Mouse (Mus musculus) limb, embryonic 12.5 days (tissue): Measurements from ENCODE around the gene Olfr1340. TPM values are rescaled to one million over a fixed set of nuclear protein-coding genes. Genes with fewer than 3 reads are reported as not detected.

Experiments
- ATAC-seq: fragments of 200-750 bp; cut with Nextera tagmentation; 2 replicates; pipeline ENCODE4 v1.8.0; 2017; ENCODE audit warnings: low read depth, moderate TSS enrichment; ENCODE audit not compliant: insufficient number of reproducible peaks, insufficient read depth, low FRiP score, low TSS enrichment
- H3K27ac ChIP-seq: fragments of 300-500 bp; sonication (generic); 2 replicates; pipeline ENCODE4 v1.5.1; 2016; ENCODE audit warnings: mild to moderate bottlenecking, moderate library complexity
- H3K27me3 ChIP-seq: fragments of 300-500 bp; sonication (generic); 2 replicates; pipeline ENCODE4 v1.6.1; 2016; ENCODE audit warnings: mild to moderate bottlenecking, moderate library complexity
- H3K36me3 ChIP-seq: fragments of 300-500 bp; sonication (generic); 2 replicates; pipeline ENCODE4 v1.6.1; 2016; ENCODE audit warnings: mild to moderate bottlenecking, moderate library complexity
- H3K4me1 ChIP-seq: fragments of 300-500 bp; sonication (generic); replicated peaks from 2 replicates; pipeline ENCODE4 v1.6.1; 2016
- H3K4me2 ChIP-seq: fragments of 300-500 bp; sonication (generic); 2 replicates; pipeline ENCODE4 v1.6.1; 2016; ENCODE audit warnings: mild to moderate bottlenecking, moderate library complexity
- H3K4me3 ChIP-seq: fragments of 300-500 bp; sonication (generic); replicated peaks from 2 replicates; pipeline ENCODE4 v1.5.1; 2016; ENCODE audit warnings: mild to moderate bottlenecking
- H3K9ac ChIP-seq: fragments of 300-500 bp; sonication (generic); replicated peaks from 2 replicates; pipeline ENCODE4 v1.6.1; 2016; ENCODE audit warnings: mild to moderate bottlenecking, moderate library complexity
- H3K9me3 ChIP-seq: fragments of 300-500 bp; sonication (generic); 2 replicates; pipeline ENCODE4 v1.6.1; 2016; ENCODE audit warnings: mild to moderate bottlenecking, moderate library complexity
- WGBS: fragments of 180-500 bp; shearing (Covaris S2); methylation state at CpG from one replicate; pipeline ENCODE4 v1.1.7; 2016; 5-methylcytosine and 5-hydroxymethylcytosine counted together
- polyA plus RNA-seq: library from polyadenylated mRNA; unstranded; fragments of >200 nt; fragmentation: Nextera tagmentation; extraction: Ambion mirVana; gene quantifications from 2 replicates; pipeline ENCODE4 v1.2.1, GENCODE M21; 2016

The Olfr1340 gene
- polyA plus RNA-seq, 1 experiment from 2014 or later = not detected

GRCm38 (mm10) chr4:118741881-118742280 lies 21.9 kb downstream of the Olfr1340 start:
- Histone ChIP-seq H3K36me3 (no peaks in the 10 kb centered on the region), H3K4me2 (no peak overlapping the region), H3K9ac (no peak overlapping the region), H3K9me3 (peaks cover 8% of the 10 kb centered on the region), H3K27me3 (peaks cover 27% of the 10 kb centered on the region), H3K4me3 (no peak overlapping the region), H3K4me1 (no peaks in the 10 kb centered on the region), H3K27ac (no peak overlapping the region)
- WGBS = 12% methylated on average over 16 of the region's 16 CpGs
- ATAC-seq = no peak

GRCm38 (mm10) chr4:118758637-118759036 lies 38.7 kb downstream of the Olfr1340 start, which contains the start of gene Olfr1338:
Olfr1338 (minus strand) TSS chr4:118758737.
- Histone ChIP-seq H3K4me1 (no peaks in the 10 kb centered on the region), H3K27me3 (no peaks in the 10 kb centered on the region), H3K9ac (no peak within 1 kb of the TSS), H3K27ac (no peak within 1 kb of the TSS), H3K4me3 (no peak within 1 kb of the TSS), H3K9me3 (no peaks in the 10 kb centered on the region), H3K36me3 (no peaks in the 10 kb centered on the region), H3K4me2 (no peak within 1 kb of the TSS)
- no peak for ATAC-seq
- whole genome bisulfite sequencing = 87% methylated on average over 1 of the region's 1 CpGs

Other genes starting within 250 kb of the Olfr1340 start
- gene Tie1, start 230.1 kb upstream of the Olfr1340 start, polyA plus RNA-seq = 16.6 and 18.4 TPM in 2 replicates
- 0.73 and 1.6 TPM in 2 replicates for gene 2610528J11Rik, start 193.1 kb upstream of the Olfr1340 start, polyA plus RNA-seq
- 0.58 and 1.2 TPM in 2 replicates for gene Tmem125, start 176.1 kb upstream of the Olfr1340 start, polyA plus RNA-seq
- gene Cfap57, start 99.4 kb upstream of the Olfr1340 start, polyA plus RNA-seq = 0.23 and 0.45 TPM in 2 replicates
- 158 and 159 TPM in 2 replicates for gene Ebna1bp2, start 99.3 kb upstream of the Olfr1340 start, polyA plus RNA-seq
- not detected in 2 replicates for gene Olfr62, start 61.2 kb upstream of the Olfr1340 start, polyA plus RNA-seq
- gene Olfr1342, start 27.4 kb upstream of the Olfr1340 start, polyA plus RNA-seq = 0.13 TPM in 1 of 2 replicates, not detected in the other
- not detected in 2 replicates for gene Olfr1341, start 16.6 kb upstream of the Olfr1340 start, polyA plus RNA-seq
- gene Olfr1339, start 12.0 kb downstream of the Olfr1340 start, polyA plus RNA-seq = not detected in 2 replicates
- not detected in 2 replicates for gene Olfr1338, start 38.6 kb downstream of the Olfr1340 start, polyA plus RNA-seq
- gene Olfr1337, start 62.4 kb downstream of the Olfr1340 start, polyA plus RNA-seq = not detected in 2 replicates
- gene Olfr1335, start 89.8 kb downstream of the Olfr1340 start, polyA plus RNA-seq = not detected in 2 replicates
- gene Olfr1333, start 116.1 kb downstream of the Olfr1340 start, polyA plus RNA-seq = not detected in 2 replicates
- not detected in 2 replicates for gene Olfr1331, start 144.5 kb downstream of the Olfr1340 start, polyA plus RNA-seq
- gene Olfr1330, start 168.5 kb downstream of the Olfr1340 start, polyA plus RNA-seq = not detected in 2 replicates
- not detected in 2 replicates for gene Olfr1329, start 197.3 kb downstream of the Olfr1340 start, polyA plus RNA-seq
- not detected in 2 replicates for gene Olfr1328, start 218.5 kb downstream of the Olfr1340 start, polyA plus RNA-seq
- not detected in 2 replicates for gene Lao1, start 241.4 kb downstream of the Olfr1340 start, polyA plus RNA-seq